Mouse (Mus musculus) erythroblast, embryonic 14.5 days (primary cell): Measurements from ENCODE around the gene Rab37. TPM values are rescaled to one million over a fixed set of nuclear protein-coding genes. Genes with fewer than 3 reads are reported as not detected.

Source experiments
- H3K27me3 ChIP-seq: 2 replicates; pipeline ENCODE4 v1.6.1; 2012; ENCODE audit warnings: inconsistent platforms; ENCODE audit not compliant: control insufficient read depth
- H3K36me3 ChIP-seq: 2 replicates; pipeline ENCODE4 v1.6.1; 2012; ENCODE audit warnings: mild to moderate bottlenecking, inconsistent platforms; ENCODE audit not compliant: control insufficient read depth
- H3K4me1 ChIP-seq: 2 replicates; pipeline ENCODE4 v1.6.1; 2012; ENCODE audit warnings: inconsistent platforms; ENCODE audit not compliant: control insufficient read depth
- H3K4me3 ChIP-seq: replicated peaks from 2 replicates; pipeline ENCODE3; 2012; ENCODE audit warnings: moderate library complexity, mild to moderate bottlenecking, inconsistent platforms
- H3K9me3 ChIP-seq: 2 replicates; pipeline ENCODE4 v1.6.1; 2012; ENCODE audit warnings: low read length, inconsistent platforms, mixed read lengths; ENCODE audit not compliant: control insufficient read depth
- GATA1 ChIP-seq: IDR thresholded peaks from 2 replicates; pipeline ENCODE4 v1.6.1; 2012; ENCODE audit warnings: low read length, inconsistent platforms, mixed read lengths
- TAL1 ChIP-seq: IDR thresholded peaks from 3 replicates; pipeline ENCODE4 v1.6.1; 2012; ENCODE audit warnings: low read length, inconsistent platforms, mixed read lengths
- polyA plus RNA-seq: library from polyadenylated mRNA; stranded (reverse); fragments of >175 nt; gene quantifications from 2 replicates; pipeline ENCODE4 v1.2.3, GENCODE M21; 2012

Gene Rab37
- polyA plus RNA-seq, 1 experiment = 0.01 TPM

DNA sequence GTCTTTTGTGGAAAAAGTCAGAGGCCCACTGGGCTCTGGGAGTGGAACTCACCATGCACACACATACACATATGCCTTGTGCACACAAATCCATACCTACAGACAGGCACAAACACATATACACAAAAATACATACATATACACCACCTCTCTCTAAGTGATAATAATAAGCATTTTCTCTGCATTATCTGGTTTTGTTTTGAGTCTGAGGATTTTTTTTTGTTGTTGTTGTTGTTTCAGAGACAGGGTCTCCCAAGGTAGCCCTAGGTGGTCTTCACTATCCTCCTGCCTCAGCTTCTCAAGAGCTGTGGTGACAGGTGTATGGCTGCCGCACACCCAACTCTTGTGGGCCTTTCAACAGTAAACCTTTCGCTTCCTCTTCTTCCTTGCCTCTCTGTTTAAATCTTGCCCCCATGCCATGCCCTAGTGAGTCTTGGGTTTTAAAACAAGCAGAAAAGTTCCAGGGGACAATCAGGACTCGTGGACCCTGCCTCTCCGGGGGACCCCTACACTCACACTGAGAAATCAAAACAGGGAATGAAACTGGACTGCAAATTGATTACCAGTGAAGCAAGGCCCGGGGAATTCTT lies 8.9 kb downstream of the Rab37 start:
- Histone ChIP-seq H3K4me3 (no peak overlapping the region), H3K27me3 (no peaks in the 10 kb centered on the region), H3K4me1 (no peaks in the 10 kb centered on the region), H3K36me3 (no peaks in the 10 kb centered on the region), H3K9me3 (no peaks in the 10 kb centered on the region)
- no peak for TF ChIP-seq GATA1
- no peak for TF ChIP-seq TAL1

DNA sequence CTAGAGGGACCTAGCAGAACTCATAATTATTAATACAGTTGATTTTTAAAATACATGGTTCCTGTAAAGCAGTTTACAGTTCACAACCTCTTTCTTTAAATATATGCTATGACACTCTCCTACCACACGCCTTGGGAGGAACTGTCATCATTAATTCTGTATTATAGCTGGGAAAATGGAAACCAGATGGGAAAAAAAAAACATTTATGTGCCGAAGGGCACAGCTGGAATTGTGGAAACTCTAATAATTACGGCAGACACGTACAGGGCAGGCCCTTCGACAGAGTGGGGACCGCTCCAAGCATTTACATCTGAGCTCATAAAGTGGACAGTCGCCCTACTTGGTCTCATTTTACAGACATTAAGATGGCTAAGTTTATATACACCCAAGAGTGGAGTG lies 9.5 kb downstream of the Rab37 start:
- no peaks in the 10 kb centered on the region for H3K9me3 ChIP-seq
- no peaks in the 10 kb centered on the region for H3K27me3 ChIP-seq
- H3K36me3 ChIP-seq = no peaks in the 10 kb centered on the region
- TF ChIP-seq GATA1 (no peak), TAL1 (no peak)
- no peaks in the 10 kb centered on the region for H3K4me1 ChIP-seq
- H3K4me3 ChIP-seq = no peak overlapping the region

DNA sequence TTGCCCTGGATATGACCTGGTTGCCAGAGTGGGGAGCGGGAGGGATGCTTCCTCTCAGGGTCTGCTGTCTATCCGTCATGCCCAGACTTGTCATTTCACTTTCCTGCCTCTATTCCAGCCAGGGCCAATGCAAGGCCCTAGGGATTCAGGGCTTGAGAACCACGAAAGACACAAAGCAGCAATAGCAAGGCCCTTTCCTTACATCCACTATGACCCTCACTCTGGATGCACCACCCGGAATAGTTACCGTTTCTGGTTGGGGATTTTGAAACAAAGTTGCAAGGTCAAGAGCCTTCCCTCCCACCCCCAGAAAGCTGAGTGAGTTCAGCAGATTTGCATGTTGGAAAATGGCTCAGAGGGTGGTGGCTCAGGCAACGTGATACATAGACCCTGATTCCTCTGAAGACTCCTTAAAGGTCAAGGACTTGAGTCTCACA lies 10.4 kb downstream of the Rab37 start:
- Histone ChIP-seq H3K27me3 (no peaks in the 10 kb centered on the region), H3K4me3 (no peak overlapping the region), H3K36me3 (no peaks in the 10 kb centered on the region), H3K4me1 (no peaks in the 10 kb centered on the region), H3K9me3 (no peaks in the 10 kb centered on the region)
- no peak for TF ChIP-seq GATA1
- TF ChIP-seq TAL1 = no peak

DNA sequence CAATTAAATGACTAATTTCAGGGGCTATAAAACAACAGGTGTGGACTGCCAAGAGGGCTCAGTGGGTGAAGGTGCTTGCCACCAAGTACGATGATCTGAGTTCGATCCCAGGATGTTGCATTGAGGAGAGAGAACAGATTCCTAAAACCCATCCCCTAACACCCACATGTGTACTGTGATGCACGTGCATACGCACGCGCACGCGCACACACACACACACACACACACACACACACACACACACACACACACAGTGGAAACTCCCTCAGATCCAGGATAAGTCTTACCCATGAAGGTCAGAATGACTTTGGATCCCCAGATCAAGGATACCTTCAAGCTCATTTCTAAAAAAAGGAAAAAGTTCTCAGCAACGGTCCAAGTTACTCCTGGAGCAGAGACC lies 10.9 kb downstream of the Rab37 start:
- no peaks in the 10 kb centered on the region for H3K36me3 ChIP-seq
- TF ChIP-seq TAL1 (no peak), GATA1 (no peak)
- no peaks in the 10 kb centered on the region for H3K4me1 ChIP-seq
- H3K4me3 ChIP-seq = no peak overlapping the region
- no peaks in the 10 kb centered on the region for H3K9me3 ChIP-seq
- H3K27me3 ChIP-seq = no peaks in the 10 kb centered on the region

DNA sequence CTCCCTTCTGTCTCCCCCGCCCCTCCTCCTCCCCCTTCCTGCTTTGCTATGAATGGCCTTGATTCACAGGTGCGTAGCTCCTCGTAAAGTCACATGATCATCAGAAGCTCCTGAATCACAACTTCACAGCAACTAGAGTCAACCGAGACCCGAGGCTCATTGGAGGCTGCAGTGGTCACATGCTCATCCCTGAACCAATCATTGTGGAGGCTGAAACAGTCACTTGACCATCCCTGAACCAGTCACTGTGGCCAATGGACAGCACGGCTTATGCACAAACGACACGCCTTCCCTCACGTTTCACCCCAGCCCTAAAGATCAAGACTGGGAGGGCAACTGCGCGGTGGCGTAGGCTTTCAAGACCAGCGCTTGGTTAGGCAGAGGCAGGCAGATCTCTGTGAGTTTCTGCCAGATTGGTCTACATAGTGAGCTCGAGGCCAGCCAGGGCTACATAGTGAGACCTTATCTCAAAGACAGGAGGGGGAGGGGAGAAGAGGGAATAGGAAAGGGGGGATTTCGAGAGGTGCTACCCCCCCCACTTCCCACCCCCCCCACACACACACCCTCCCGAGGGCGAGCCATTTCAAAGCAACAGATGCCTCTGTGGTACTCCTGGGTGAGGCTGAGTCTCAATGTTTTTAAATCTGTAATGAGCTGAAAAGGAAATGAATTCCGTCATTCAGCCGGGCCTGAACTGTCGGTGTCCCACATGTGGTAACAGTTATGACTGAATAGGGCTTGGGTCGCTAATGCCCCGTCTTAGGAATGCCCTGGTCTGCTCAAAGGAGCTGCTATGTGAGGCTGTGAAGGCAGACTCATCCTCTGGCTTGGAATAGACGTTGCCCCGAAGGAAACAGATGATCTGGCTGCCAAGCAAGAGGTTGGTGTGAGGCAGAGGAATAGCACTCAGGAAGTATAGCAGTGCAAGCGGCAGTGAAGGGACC lies 12.5 kb downstream of the Rab37 start:
- Histone ChIP-seq H3K4me3 (no peak overlapping the region), H3K27me3 (no peaks in the 10 kb centered on the region), H3K4me1 (no peaks in the 10 kb centered on the region), H3K36me3 (no peaks in the 10 kb centered on the region), H3K9me3 (no peaks in the 10 kb centered on the region)
- TF ChIP-seq TAL1 (no peak), GATA1 (no peak)

DNA sequence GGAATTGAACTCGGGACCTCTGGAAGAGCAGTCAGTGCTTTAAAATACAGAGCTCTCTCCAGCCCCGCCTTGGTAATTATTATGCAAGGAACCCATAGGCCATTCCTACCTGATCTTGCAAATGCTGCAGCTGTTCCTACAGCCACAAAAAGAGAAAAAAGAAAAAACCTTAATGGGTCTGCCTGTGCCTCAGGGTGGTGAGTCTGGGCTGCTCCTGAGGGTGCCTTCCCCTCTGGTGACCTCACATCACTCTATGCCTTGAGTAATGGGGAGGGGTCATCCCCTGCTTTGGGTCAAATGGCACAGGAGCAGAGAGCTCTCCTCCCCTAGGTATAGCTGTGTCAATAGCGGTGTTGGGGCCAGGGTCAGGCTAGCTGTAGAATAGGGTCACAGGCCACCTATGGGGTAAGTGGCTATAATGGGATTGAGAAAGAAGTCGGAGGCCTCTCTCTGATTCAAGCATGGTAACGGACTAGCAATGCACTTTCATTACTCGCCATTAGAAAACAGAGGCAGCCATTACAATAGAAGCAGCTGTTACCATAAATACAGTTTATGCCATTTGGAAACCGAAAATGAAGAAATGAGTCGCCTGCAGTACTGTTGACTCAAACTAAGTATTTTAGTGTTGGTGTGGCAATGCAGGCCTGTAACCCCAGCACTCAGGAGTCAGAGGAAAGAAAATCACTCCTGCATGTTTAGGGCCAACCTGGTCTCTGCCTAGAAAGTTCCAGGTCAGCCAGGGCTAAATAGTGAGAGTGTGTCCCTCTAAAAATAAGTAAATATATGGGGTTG lies 13.7 kb downstream of the Rab37 start:
- no peaks in the 10 kb centered on the region for H3K27me3 ChIP-seq
- H3K9me3 ChIP-seq = no peaks in the 10 kb centered on the region
- H3K4me3 ChIP-seq = no peak overlapping the region
- no peak for TF ChIP-seq TAL1
- no peak for TF ChIP-seq GATA1
- H3K36me3 ChIP-seq = no peaks in the 10 kb centered on the region
- no peaks in the 10 kb centered on the region for H3K4me1 ChIP-seq

DNA sequence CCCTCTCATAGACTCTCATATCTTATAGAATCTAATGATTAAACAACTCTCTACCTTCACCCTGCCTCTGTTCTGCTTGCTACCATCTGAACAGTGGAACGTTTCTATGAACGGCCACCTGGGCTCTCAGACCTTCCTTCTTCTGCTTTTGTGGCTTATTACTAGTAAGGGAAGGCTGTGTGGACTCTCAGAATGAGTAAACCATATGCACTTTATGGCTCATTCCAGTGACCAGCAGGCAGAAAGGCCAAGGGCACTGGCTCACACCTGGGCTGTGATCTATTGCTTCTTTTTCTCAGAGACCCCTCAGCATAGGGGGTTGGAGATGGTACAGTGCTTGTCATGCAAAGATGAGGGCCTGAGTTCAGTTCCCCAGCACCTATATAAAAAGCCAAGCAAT lies 15.4 kb downstream of the Rab37 start:
- H3K36me3 ChIP-seq = no peaks in the 10 kb centered on the region
- no peak overlapping the region for H3K4me3 ChIP-seq
- H3K4me1 ChIP-seq = no peaks in the 10 kb centered on the region
- H3K27me3 ChIP-seq = no peaks in the 10 kb centered on the region
- H3K9me3 ChIP-seq = no peaks in the 10 kb centered on the region
- TF ChIP-seq GATA1 = no peak
- no peak for TF ChIP-seq TAL1

DNA sequence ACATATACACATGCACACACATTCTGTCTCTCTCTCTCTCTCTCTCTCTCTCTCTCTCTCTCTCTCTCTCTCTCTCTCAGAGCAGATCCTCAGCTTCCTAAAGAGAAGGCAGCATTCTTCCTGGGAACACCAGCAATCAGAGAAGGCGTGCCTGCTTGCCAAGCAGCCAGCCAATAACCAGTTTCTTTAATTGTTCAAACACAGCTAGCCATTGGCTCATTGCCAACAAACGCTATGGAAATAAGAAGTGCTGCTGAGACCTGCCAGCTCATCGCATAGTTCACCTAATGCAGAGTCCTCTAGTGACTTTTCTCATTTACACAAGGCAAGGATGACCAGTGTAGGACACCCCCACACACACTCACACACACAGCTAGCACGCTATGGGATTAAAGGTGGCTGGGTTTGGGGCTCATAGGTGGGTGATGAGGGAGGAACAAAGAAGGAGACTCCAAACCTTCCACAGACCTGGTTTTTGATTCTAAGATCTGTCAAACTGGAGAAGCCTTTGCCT lies 16.2 kb downstream of the Rab37 start:
- TF ChIP-seq TAL1 = no peak
- no peak for TF ChIP-seq GATA1
- no peaks in the 10 kb centered on the region for H3K27me3 ChIP-seq
- H3K36me3 ChIP-seq = no peaks in the 10 kb centered on the region
- H3K9me3 ChIP-seq = no peaks in the 10 kb centered on the region
- no peak overlapping the region for H3K4me3 ChIP-seq
- H3K4me1 ChIP-seq = no peaks in the 10 kb centered on the region

DNA sequence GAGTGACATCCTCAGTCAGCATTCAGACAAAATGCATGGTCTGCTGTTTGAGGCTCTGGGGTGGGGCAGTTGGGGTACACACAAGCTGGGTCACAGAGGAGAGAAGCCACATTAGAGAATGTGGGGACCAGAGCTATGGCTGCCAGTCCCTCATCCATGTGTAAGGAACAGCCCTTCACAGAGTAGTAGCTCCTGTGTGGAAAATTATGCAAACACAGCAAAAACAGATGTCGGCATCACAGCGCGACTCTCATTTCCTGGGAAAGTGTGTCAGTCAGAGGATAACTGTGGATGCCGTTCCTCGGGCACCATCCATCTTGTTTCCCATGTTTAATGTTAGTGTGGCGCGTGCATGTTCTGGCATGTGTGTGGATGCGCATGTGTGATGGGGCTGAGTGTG lies 16.9 kb downstream of the Rab37 start:
- no peaks in the 10 kb centered on the region for H3K4me1 ChIP-seq
- H3K36me3 ChIP-seq = no peaks in the 10 kb centered on the region
- no peaks in the 10 kb centered on the region for H3K27me3 ChIP-seq
- TF ChIP-seq GATA1 (no peak), TAL1 (no peak)
- no peak overlapping the region for H3K4me3 ChIP-seq
- H3K9me3 ChIP-seq = no peaks in the 10 kb centered on the region
